Mouse (Mus musculus) ovary, adult 18-20 months (tissue): Measurements from ENCODE around the gene Paox.
"Not testable (repeated sequence)": the region's sequence is repeated elsewhere in the genome, so short reads cannot be mapped to it uniquely, and the experiment has no call there.

Source experiments
- DNase-seq: peaks from one replicate; pipeline ENCODE4 v3.0.0; 2022; ENCODE audit warnings: low spot score, mixed read lengths

Paox gene

GRCm38 (mm10) chr7:140121338-140121910, 5.8 kb downstream of the Paox start:
- no peak for DNase-seq

- DNase-seq = no peak
These were observed 7.2 kb downstream of the Paox start for GRCm38 (mm10) chr7:140122765-140123164.

- no peak for DNase-seq
These were observed 8.8 kb downstream of the Paox start for GRCm38 (mm10) chr7:140124382-140124781.

GRCm38 (mm10) chr7:140125278-140126021, 9.9 kb downstream of the Paox start:
- peak; percentile 94 for DNase-seq

- no peak for DNase-seq
These were observed 10.4 kb downstream of the Paox start for GRCm38 (mm10) chr7:140126022-140126350.

GRCm38 (mm10) chr7:140126934-140127333, 11.3 kb downstream of the Paox start:
- DNase-seq = no peak

- DNase-seq = no peak
These were observed 12.3 kb downstream of the Paox start for GRCm38 (mm10) chr7:140127911-140128310.

- not testable (repeated sequence) for DNase-seq
These were observed 16.6 kb downstream of the Paox start for GRCm38 (mm10) chr7:140132184-140132583.

- DNase-seq = not testable (repeated sequence)
These were observed 18.4 kb downstream of the Paox start for GRCm38 (mm10) chr7:140134033-140134432.

GRCm38 (mm10) chr7:140135106-140135770, 19.6 kb downstream of the Paox start:
- no peak for DNase-seq

GRCm38 (mm10) chr7:140137135-140138020, 21.8 kb downstream of the Paox start, which contains the start of gene Mtg1:
Mtg1 (plus strand) TSS chr7:140137564.
- DNase-seq = peak; percentile 91

GRCm38 (mm10) chr7:140138021-140138310, 22.4 kb downstream of the Paox start:
- no peak for DNase-seq

- no peak for DNase-seq
These were observed 25.8 kb downstream of the Paox start for GRCm38 (mm10) chr7:140141350-140141749.

- DNase-seq = no peak
These were observed 29.0 kb downstream of the Paox start for GRCm38 (mm10) chr7:140144550-140144949.

- no peak for DNase-seq
These were observed 37.8 kb downstream of the Paox start for GRCm38 (mm10) chr7:140153383-140153782.

- no peak for DNase-seq
These were observed 38.2 kb downstream of the Paox start for GRCm38 (mm10) chr7:140153829-140154217.

- no peak for DNase-seq
These were observed 38.8 kb downstream of the Paox start, which contains the start of gene Sprn for GRCm38 (mm10) chr7:140154218-140154927. Sprn (minus strand) TSS chr7:140154877.

GRCm38 (mm10) chr7:140160363-140160762, 44.8 kb downstream of the Paox start:
- DNase-seq = no peak

GRCm38 (mm10) chr7:140164664-140165063, 49.1 kb downstream of the Paox start, which contains the start of gene Olfr522:
Olfr522 (minus strand) TSS chr7:140164764.
- DNase-seq = no peak

GRCm38 (mm10) chr7:140167950-140168349, 52.4 kb downstream of the Paox start:
- no peak for DNase-seq

- no peak for DNase-seq
These were observed 53.8 kb downstream of the Paox start for GRCm38 (mm10) chr7:140169386-140169785.

GRCm38 (mm10) chr7:140170863-140171262, 55.3 kb downstream of the Paox start:
- no peak for DNase-seq
